Mouse (Mus musculus) adrenal gland, adult (tissue): ENCODE measurements at regions not wholly inside any gene's neighbourhood (a gene's known extent, or its start where the extent isn't known, plus 50 kb on each side); places are given as distances from the start of the nearest gene placed in this dataset.

Experiments
- DNase-seq, 2 experiments: peaks; one replicate each; pipeline ENCODE4 v3.0.0; 2022 to 2023; ENCODE audit warnings: low spot score in 1 of 2; ENCODE audit not compliant: inconsistent age in 2 of 2

DNA sequence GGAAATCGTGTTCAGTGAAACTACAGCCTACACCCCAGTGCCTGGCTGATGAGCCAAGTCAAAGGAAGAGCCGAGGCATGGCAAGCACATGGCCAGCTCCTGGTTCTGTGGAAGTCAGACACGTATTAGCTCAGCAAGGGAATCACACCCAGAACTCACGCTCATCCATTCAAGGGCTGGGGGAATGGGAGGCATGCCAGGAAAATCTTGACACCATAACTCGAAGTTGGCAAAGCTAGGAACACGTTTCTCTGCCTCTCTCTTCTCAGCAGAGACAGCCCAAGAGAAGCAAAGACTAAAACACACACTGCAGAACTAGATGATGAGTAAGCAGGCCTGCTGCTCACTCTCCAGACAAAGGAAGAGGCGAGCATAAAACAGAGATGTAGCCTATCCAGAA lies 53.5 kb upstream of the Ypel5 start:
- DNase-seq = no peak

DNA sequence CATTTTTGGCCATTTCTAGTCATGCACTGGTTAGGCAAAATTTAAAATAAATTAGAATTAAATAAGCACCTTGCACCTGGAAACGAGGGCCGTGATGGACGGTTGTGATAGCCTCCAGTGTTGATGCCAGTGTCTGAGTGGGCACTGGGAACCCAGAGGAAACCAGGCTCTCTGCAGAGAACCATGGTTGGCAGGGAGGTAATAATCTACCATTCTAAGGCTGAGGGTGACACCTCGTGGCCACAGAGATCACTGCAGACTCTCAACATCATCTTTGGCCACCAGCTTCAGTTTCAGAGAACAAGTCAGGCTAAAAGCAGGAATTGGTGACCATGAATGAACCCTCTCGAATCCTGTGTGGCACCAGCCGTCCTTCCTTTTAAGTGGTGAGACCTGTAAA lies 54.5 kb upstream of the Ypel5 start:
- DNase-seq = peak; percentile 38 to 79

DNA sequence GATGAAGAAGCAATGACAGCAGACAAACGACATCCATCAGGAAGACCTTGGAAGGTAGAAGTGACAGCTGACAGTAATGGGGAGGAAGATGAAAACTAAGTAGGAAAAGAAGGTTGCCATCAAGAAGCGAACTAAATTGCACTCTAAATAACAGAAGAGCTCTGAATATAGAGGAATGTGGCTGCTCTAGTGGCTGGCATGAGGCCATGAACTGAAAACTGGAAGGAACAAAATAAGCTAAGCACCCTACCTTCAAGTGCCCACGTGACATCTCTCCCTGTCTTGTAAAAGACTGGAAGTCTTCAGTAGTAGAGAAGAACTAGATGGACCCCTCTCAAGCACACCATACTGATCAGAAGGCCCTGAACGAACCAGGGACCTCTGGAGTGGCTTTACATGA lies 68.0 kb upstream of the Ypel5 start:
- no peak for DNase-seq

DNA sequence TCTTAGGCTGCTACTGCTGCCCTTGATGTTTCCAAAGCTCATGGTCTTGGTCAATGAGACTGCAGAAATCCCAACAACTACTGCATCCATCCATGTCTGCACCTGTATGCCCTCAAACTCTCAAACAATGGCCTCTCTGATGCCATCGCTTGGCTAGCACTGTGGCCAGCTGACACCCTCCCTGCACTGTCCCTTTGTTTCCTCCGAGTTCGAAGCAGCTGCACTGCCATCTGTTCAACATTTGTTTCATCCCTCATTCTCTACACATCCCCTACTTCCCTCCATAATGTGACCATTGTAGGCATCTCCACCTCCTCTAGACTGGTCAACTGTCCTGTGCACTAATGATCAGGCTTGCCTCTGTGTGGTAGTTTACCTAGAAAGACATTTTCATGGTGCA lies 75.3 kb upstream of the Ypel5 start:
- DNase-seq = no peak

DNA sequence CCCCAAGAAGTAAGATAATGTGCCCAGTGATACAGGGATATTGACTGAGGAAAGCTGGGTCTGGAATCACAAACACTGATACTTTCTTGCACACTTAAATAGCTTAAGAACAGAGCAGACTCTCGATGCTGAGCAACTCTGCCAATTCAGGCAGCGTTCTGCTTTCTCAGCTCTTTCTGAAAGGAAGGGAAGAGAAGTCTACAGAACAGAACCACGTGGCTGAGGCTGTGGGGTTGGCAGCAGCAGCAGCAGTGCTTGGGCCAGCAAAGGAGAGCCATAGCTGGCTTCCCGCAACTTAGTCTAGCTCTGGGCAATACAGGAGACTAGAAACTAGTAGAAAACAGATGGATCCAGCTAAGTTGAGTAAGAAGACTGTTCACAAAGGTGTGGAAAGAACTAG lies 89.8 kb upstream of the Ypel5 start:
- DNase-seq = no peak

DNA sequence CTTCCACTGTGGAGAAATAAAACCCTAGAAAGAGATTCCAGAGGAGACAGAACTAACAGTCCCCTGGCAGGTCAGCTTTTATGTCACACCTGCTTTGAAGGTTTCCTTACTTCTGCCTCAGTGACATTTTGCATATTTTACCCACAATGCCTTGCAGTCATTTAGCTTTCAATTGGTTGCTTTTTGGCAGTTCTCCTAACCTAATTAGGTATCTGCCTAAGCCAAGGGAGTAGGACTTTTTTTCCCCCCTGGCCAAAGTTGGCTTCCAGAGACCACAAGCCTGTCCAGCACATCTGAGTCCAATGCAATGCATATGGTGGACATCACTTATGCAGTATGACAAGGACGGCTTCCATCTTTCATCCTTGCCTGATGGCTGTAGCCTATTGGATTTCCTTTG lies 103.2 kb upstream of the Ypel5 start:
- DNase-seq = no peak

DNA sequence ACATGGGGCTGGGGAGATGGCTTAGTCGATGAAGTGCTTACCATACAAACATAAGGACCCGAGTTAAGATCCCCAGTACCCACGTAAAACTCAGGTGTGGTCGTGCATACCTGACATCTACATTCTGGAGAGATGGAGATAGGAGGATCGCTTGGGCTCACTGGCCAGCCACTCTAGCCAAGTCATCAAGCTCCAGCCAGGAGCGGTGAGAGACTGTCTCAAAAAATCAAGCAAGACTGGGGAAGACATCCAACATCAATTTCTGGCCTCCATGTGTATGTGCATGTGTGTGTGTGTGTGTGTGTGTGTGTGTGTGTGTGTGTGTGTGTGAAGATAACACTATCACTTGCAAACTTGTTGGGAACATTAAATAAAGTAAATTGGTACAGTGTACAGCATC lies 104.6 kb upstream of the Ypel5 start:
- DNase-seq = no peak

DNA sequence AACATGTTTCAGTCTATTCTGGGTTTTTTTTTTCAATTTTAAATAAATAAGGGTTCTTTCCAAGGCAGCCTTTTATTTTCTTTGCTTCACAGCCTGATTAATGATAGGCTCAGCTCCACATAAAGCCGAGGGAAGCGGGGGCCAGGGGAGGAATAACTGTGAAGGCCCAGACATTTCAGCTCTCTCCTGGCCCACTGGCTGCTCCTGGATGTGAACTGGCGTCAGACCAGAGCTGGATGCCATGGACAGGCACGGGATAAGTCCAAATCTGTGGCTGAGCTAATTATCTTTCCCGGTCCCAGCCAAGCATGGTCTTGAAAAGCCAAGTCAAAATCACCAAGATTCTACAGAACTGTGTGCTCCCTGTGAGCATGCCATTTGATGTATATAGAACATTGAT lies 105.1 kb upstream of the Ypel5 start:
- DNase-seq = no peak

DNA sequence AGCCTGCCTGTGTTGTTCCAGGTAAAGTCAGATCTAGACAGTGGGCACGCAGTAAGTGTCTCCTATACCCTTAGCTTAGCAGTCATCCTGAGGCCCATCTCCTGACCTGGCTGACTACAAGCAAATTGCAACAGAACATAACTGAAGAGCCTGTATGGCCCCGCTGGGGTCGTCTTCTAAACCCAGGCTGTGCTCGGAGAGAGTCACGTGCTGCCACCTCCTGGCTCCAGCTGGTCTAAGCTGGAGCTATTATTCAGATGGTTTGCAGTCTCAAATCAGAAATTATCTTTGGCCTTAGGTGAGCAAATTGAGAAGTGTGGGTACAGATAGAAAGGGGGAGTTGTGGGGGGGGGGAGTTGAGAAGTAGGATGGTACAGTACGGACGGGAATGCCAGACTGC lies 115.5 kb upstream of the Ypel5 start:
- no peak for DNase-seq

DNA sequence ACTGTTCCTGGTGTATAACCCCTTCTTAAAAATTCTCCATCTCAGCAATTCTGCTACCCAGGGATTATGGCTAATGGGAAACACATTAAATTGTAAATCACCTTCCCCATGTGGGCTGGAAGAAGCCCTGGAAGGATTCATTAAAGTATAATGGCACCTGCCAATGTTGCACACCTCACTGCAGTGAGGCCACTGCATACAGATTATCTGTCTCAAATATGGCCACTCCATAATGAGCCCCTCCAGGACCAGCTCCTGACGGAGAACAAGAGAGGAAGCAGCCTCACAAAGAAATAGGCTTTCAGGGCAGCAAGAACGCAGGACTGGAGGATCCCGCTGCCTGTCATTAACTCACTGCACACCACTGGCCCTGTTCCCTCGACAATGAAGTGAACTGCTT lies 115.2 kb upstream of the Alk start:
- DNase-seq = no peak

DNA sequence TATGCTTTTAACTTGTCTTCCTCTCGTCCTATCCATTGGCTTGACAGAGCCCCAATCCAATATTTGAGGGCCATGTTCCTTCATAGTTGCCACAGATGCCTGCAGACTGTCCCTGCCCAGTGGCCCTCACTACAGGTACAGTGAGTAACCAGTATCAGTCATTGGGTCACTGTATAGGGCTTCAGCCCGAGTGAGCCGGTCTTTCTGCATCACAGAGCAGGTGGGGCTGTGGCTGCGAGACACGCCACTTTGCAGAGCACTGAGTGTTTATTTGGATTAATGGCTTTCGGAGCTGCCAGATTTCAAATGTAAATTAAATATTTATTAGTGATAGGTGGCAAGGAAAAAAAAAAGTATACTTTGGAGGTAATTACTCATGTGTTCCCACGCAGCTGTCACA lies 87.2 kb upstream of the Alk start:
- no peak for DNase-seq

DNA sequence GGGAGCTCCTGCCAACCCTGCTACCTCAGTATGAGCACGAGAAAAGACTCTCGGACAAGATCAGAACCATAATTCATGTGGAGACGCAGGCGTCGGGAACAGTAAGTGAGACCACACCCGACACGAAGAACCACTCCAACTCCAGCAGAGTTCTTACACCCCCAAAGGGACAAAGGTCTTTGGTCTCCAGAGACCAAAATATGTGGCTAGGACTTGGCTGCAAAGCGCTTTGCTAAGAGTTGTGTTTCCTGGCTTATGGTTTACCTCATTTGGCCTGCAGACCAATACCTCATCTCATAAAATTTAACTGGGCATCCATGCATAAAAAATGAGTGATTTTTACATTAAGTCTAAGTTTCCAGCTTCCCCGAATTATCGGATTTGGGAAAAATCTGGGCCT lies 85.2 kb upstream of the Alk start:
- no peak for DNase-seq

DNA sequence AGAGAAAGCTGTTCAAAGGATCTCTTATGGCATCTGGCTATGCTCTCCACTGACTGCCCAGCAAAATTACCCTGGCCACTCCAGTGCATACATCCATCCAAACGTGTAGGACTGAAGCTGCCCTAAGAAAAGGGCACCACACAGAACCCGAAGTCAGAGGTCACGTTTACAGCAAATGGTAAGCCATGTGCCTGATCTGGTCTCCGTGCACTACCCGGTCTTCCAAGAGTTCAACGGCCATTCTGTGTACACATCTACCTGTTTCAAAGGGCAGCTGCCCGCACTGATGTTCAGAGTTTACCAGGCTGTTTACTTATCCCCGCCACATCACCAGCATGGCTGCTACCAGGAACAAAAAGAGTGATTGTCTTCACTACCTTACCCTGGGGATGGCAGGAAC lies 84.4 kb upstream of the Alk start:
- DNase-seq = no peak

DNA sequence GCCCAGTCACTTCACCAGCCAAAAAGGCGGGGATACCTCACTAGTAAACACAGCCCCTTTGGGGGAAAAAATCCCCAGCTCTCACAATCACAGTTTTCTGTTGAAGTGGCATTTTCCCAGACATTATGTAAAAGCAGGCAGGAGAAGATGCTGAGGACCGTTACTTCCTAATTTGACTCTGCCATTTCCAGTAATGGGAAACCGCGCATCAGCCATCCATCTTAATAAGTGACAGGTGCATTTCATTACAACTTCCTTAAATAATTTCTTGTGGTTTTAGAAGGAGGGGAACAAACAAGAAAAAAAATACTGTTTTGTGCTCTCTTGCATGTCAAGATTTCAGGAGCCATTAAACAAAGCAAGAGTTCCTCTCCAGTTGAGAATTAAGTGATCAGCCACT lies 70.2 kb upstream of the Alk start:
- DNase-seq = no peak

DNA sequence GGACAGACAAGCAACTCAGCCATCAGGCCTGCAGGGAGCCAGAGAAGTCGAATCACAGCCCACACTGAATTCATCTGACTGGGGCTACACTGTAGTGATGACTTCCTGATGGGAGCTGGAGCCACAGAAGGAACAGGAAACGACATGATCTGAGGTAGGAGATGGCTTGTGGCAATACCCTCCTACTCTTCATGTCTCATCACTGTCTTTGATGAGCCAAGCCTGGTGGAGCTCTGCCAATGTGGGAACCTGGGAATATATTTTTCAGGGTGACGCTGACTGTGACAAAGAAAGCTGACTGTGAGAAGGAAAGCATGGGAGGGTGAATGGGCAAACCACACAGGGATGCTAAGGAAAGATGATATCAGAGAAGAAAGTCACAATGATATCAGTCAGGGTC lies 67.6 kb upstream of the Alk start:
- DNase-seq = no peak

DNA sequence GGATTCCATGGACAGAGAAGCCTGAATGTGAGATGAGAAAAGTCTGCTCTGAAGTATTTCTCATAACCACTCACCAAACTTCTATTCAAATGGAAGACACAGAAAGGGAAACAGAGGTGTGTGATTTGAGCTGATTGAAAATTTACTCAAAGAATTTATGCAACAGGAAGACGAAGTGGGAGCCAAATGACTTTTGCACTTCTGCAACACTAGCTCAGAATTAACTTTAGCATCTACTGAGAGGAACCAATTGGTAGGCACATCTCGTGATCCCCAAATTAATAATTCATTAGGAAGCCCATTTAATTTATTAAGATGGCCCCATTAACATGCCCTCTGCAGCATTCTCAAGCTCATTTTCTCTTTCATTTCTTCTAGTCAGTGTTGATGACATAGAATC lies 62.5 kb upstream of the Alk start:
- DNase-seq = no peak

DNA sequence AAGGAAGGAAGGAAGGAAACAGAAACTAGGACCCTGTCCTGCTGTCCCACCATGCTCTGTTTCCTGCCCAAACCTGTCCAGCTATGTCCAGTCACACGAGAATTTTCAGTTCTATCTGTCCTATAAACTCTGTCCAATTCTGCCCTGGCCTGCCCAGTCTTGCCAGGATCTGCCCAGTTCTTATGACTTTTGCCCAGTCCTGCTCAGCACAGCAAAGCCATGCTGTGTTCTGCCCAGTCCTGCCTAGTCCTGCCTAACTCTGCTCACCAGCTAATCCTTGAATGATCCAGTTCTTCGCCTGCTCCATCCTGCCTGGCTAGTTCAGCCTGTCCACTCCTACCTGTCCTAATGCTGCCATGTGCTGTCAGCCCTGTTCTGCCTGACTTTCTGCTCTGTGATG lies 57.3 kb upstream of the Alk start:
- no peak for DNase-seq

DNA sequence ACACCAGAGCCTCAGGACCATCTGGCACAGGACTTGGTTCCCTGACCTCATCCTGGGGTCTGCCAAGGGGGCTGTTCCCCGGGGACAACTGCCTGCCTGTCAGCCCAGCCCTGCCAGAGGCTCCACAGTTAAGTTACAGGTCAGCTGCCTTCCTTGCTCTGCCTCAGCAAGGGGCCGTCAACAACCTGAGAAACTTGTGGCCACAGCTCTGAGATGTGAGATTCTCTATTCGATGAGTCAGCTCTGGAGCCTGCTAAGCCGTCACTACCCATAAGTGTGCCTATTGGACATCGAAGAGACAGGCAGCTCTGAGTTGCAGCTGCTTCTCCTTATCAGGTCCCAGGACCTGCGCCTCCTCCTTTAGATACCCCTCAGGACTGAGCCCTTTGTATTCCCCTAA lies 54.3 kb upstream of the Alk start:
- no peak for DNase-seq

DNA sequence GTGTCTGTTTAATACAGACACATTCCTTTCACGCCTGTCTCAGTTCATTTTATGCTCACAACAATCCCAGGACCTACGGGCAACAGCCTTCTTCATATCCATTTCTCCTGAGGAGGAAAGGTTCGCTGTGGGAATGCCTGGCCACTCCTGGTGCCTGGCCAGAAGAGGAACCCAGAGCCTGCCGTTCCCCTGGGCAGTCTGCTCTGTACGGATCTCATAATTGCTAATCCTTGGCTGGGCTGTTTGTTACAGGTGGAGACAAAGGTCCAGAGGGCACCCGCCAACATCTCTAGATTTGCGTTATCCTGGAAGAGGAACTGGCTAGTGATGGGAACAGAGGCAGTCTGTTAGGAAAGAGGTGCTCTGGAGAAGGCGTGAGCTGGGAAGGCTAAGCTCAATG lies 53.4 kb upstream of the Alk start:
- DNase-seq = no peak
